Mouse (Mus musculus) midbrain, embryonic 16.5 days (tissue): ENCODE data around the gene Arid1b. TPM values are rescaled to one million over a fixed set of nuclear protein-coding genes. Genes with fewer than 3 reads are reported as not detected.

Experiments
- ATAC-seq: fragments of 200-750 bp; cut with Nextera tagmentation; 2 replicates; pipeline ENCODE4 v1.8.0; 2017; ENCODE audit warnings: moderate TSS enrichment
- H3K27ac ChIP-seq: fragments of 300-500 bp; sonication (generic); 2 replicates; pipeline ENCODE4 v1.5.1; 2014; ENCODE audit warnings: mild to moderate bottlenecking, low read length, mixed read lengths
- H3K27me3 ChIP-seq: fragments of 300-500 bp; sonication (generic); 2 replicates; pipeline ENCODE4 v1.6.1; 2014; ENCODE audit warnings: low read depth, low read length, mixed read lengths; ENCODE audit not compliant: control insufficient read depth, insufficient read depth
- H3K36me3 ChIP-seq: fragments of 300-500 bp; sonication (generic); 2 replicates; pipeline ENCODE4 v1.6.1; 2014; ENCODE audit warnings: mild to moderate bottlenecking, low read length, moderate library complexity, mixed read lengths; ENCODE audit not compliant: control insufficient read depth, insufficient read depth
- H3K4me1 ChIP-seq: fragments of 300-500 bp; sonication (generic); 2 replicates; pipeline ENCODE4 v1.6.1; 2014; ENCODE audit warnings: mild to moderate bottlenecking, low read length, mixed read lengths; ENCODE audit not compliant: control insufficient read depth, insufficient read depth
- H3K4me2 ChIP-seq: fragments of 300-500 bp; sonication (generic); 2 replicates; pipeline ENCODE4 v1.6.1; 2014; ENCODE audit warnings: mild to moderate bottlenecking, low read length, mixed read lengths
- H3K4me3 ChIP-seq: fragments of 300-500 bp; sonication (generic); 2 replicates; pipeline ENCODE4 v1.5.1; 2014; ENCODE audit warnings: low read depth, mild to moderate bottlenecking, low read length, moderate library complexity, mixed read lengths
- H3K9ac ChIP-seq: fragments of 300-500 bp; sonication (generic); 2 replicates; pipeline ENCODE4 v1.6.1; 2014; ENCODE audit warnings: low read depth, low read length, mixed read lengths
- H3K9me3 ChIP-seq: fragments of 300-500 bp; sonication (generic); replicated peaks from 2 replicates; pipeline ENCODE4 v1.6.1; 2014; ENCODE audit warnings: mild to moderate bottlenecking, low read length, mixed read lengths; ENCODE audit not compliant: control insufficient read depth, poor library complexity, severe bottlenecking
- whole genome bisulfite sequencing: fragments of 180-500 bp; shearing (Covaris S2); extraction: QIAGEN DNeasy Blood & Tissue Kit; methylation state at CpG from one replicate; pipeline ENCODE4 v1.1.7; 2014; 5-methylcytosine and 5-hydroxymethylcytosine counted together
- polyA plus RNA-seq: library from polyadenylated mRNA; unstranded; fragments of >200 nt; fragmentation: Nextera tagmentation; extraction: Ambion mirVana; gene quantifications from 2 replicates; pipeline ENCODE4 v1.2.1, GENCODE M21; 2015

Arid1b gene
- polyA plus RNA-seq, 1 experiment from 2014 or later, result 13.1 TPM

GRCm38 (mm10) chr17:5098727-5099126, 104.6 kb downstream of the Arid1b start:
- Histone ChIP-seq H3K36me3 (no peaks in the 10 kb centered on the region), H3K9me3 (no peaks in the 10 kb centered on the region), H3K27ac (no peak overlapping the region), H3K27me3 (no peaks in the 10 kb centered on the region), H3K4me1 (peaks cover 15% of the 10 kb centered on the region; the same call in 1 of the 2 replicates), H3K9ac (no peak overlapping the region), H3K4me3 (no peak overlapping the region), H3K4me2 (no peak overlapping the region)
- ATAC-seq, result no peak
- 86% methylated on average over 7 of the region's 7 CpGs for WGBS

DNA sequence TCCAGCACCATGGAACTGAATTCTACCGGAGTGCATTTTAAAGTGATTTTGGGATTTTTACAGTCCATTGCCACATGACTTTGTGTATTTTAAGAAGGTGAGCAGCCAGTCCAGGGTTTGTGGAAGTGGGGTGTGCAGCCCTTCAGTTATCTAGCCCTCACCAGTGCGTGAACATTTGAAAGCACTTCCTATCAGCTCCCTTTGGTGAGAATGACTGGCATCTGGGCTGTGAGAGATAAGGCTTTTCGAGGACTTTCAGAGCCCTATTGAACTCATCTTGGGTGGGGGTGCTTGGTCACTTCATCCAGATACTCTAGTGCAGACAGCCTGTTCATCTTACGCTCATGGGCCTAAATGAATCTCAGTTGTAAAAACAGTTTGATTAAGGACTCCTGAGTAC, 105.1 kb downstream of the Arid1b start:
- Histone ChIP-seq H3K9me3 (no peaks in the 10 kb centered on the region), H3K27me3 (no peaks in the 10 kb centered on the region), H3K9ac (no peak overlapping the region), H3K27ac (no peak overlapping the region), H3K4me1 (peaks cover 15% of the 10 kb centered on the region; the same call in 1 of the 2 replicates), H3K4me2 (no peak overlapping the region), H3K4me3 (no peak overlapping the region), H3K36me3 (no peaks in the 10 kb centered on the region)
- 79% methylated on average over 4 of the region's 4 CpGs for WGBS
- no peak for ATAC-seq

- WGBS, result 59% methylated on average over 8 of the region's 8 CpGs
- Histone ChIP-seq H3K27me3 (no peaks in the 10 kb centered on the region), H3K4me1 (peaks cover 28% of the 10 kb centered on the region), H3K27ac (0 out of 2 replicates have a peak overlapping the region, but pooled peaks have one; percentile 5), H3K36me3 (no peaks in the 10 kb centered on the region), H3K9ac (no peak overlapping the region), H3K4me2 (no peak overlapping the region), H3K9me3 (no peaks in the 10 kb centered on the region), H3K4me3 (no peak overlapping the region)
- no peak for ATAC-seq
Observed at GRCm38 (mm10) chr17:5101157-5101556, 107.0 kb downstream of the Arid1b start.

- H3K9me3 ChIP-seq, result no peaks in the 10 kb centered on the region
- peaks cover 34% of the 10 kb centered on the region for H3K4me1 ChIP-seq
- H3K36me3 ChIP-seq, result no peaks in the 10 kb centered on the region
- H3K9ac ChIP-seq, result no peak overlapping the region
- no peaks in the 10 kb centered on the region for H3K27me3 ChIP-seq
- ATAC-seq, result no peak
- 19% methylated on average over 2 of the region's 2 CpGs for WGBS
- H3K27ac ChIP-seq, result 0 out of 2 replicates have a peak overlapping the region, but pooled peaks have one; percentile 18
- H3K4me2 ChIP-seq, result no peak overlapping the region
- no peak overlapping the region for H3K4me3 ChIP-seq
Observed at GRCm38 (mm10) chr17:5101887-5102286, 107.8 kb downstream of the Arid1b start.

DNA sequence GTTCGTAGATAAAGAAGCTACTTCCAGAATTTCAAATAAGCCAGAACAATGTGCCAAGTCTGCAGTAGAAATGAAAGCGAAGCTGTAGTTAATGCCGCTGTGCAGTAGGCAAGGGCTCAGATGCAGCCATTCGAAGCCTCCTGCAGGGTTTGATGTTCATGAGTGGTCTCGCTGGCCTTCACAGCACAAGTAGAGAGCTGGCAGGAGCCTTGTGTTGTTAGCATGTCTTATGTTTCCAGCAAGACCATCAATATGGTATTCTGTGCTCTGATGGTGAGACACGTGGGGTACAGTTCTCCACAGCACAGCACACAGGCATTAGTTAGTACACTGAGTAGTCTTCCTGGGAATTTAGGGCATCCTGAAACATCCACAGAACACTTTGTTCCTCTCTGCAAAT, 111.6 kb downstream of the Arid1b start:
- H3K36me3 ChIP-seq, result no peaks in the 10 kb centered on the region

DNA sequence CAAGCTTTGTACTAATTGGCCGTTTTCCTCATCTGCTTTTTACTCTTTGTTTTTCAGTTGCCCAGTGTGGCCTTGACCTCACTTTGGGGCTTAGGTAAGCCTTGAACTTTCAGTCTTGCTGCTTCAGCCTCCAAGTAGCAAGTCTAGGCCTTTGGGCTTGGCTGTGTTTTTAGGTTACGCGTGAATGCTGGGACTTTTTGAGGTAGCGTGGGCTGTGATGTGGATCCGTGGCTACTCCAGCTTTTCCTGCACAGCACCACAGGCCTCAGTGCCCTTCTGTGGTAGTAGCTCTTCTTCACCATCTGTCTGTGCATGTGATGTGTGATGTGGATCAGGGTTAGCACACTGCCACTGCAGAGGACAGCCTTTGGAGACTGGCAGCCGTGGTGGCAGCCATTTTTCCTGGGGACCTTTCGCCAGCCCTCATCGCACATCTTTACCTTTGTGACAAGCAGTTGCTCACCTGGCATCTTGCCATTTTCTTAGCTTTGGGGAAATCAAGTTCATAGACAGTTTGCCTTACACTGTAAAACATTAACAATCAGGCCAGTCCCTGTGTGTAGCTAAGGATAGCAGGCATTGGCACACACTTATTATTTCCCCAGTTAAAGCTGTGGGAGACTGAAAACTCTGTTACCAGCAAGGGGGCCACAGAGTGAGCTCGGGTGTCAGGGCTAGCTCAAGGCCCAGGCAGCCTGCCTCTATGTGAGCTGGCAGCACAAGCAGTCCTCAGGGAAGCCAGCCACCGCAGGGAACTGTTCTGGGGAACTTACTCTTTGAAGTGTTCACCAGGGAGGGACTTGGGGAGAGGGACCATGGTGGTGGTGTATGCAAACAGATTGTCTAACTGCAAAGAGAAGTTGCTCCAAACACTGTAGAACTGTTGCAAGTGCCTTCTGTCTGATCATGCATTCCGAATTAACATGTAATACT, 112.4 kb downstream of the Arid1b start:
- Histone ChIP-seq H3K27ac (0 out of 2 replicates have a peak overlapping the region, but pooled peaks have one; percentile 35), H3K9me3 (no peaks in the 10 kb centered on the region), H3K4me1 (peaks cover 43% of the 10 kb centered on the region), H3K36me3 (no peaks in the 10 kb centered on the region), H3K27me3 (no peaks in the 10 kb centered on the region), H3K4me2 (no peak overlapping the region), H3K4me3 (no peak overlapping the region), H3K9ac (no peak overlapping the region)
- WGBS, result 71% methylated on average over 11 of the region's 11 CpGs
- ATAC-seq, result no peak

More for the DNA sequence above, 111.6 kb downstream of the Arid1b start:
- Histone ChIP-seq H3K4me2 (no peak overlapping the region), H3K9ac (no peak overlapping the region), H3K27ac (0 out of 2 replicates have a peak overlapping the region, but pooled peaks have one; percentile 35), H3K9me3 (no peaks in the 10 kb centered on the region), H3K4me3 (no peak overlapping the region), H3K27me3 (no peaks in the 10 kb centered on the region), H3K4me1 (peaks cover 49% of the 10 kb centered on the region)
- no peak for ATAC-seq
- 23% methylated on average over 6 of the region's 6 CpGs for WGBS

DNA sequence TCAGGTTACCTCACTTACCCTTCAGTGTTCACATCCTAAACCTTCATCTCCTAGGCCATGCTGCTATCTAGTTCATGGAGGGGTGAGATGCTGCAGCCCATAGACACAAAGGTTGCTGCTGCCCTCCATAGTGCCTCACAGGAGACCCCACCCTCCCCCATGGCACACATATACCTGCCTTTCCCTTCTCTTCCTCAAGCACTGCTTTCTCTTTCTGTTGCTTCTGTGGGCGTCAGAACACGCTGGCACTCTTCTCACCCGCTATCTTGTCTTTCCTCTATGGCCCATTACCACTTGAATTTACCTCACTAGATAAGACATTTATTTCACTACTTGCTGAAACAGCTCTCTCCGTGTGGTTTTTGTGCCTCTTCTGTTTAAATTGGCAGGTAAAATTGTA, 113.4 kb downstream of the Arid1b start:
- Histone ChIP-seq H3K36me3 (no peaks in the 10 kb centered on the region), H3K27ac (no peak overlapping the region), H3K9ac (no peak overlapping the region), H3K4me3 (no peak overlapping the region), H3K9me3 (no peaks in the 10 kb centered on the region), H3K4me2 (no peak overlapping the region), H3K27me3 (no peaks in the 10 kb centered on the region), H3K4me1 (peaks cover 36% of the 10 kb centered on the region)
- 79% methylated on average over 4 of the region's 4 CpGs for WGBS
- ATAC-seq, result no peak

DNA sequence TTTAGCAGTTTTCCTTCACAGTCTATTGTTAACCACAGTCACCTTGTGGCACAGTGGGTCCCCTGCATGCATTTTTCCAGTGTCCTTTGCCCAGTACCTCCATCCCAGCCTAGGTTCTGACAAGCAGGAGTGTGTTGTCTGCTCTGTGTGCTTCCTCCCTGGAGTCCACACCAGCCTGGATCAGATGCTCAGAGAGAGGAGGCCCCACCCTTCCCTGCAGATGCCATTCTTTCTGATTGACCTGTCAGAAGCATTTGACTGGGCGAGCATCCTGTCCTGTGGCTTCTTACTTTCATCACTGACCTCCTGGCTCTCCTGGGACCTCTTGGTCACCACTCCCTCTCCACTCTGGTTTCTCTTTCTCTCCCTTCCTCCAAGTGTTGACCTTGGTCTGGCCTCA, 113.9 kb downstream of the Arid1b start:
- Histone ChIP-seq H3K36me3 (no peaks in the 10 kb centered on the region), H3K27me3 (no peaks in the 10 kb centered on the region), H3K4me1 (peaks cover 36% of the 10 kb centered on the region), H3K27ac (no peak overlapping the region), H3K4me2 (no peak overlapping the region), H3K9ac (no peak overlapping the region), H3K9me3 (no peaks in the 10 kb centered on the region), H3K4me3 (no peak overlapping the region)
- no peak for ATAC-seq
- whole genome bisulfite sequencing, result 87% methylated on average over 1 of the region's 1 CpGs

- Histone ChIP-seq H3K4me1 (peaks cover 40% of the 10 kb centered on the region), H3K4me3 (no peak overlapping the region), H3K27ac (no peak overlapping the region), H3K27me3 (no peaks in the 10 kb centered on the region), H3K9me3 (no peaks in the 10 kb centered on the region), H3K4me2 (no peak overlapping the region), H3K9ac (no peak overlapping the region), H3K36me3 (no peaks in the 10 kb centered on the region)
- ATAC-seq, result no peak
- 71% methylated on average over 2 of the region's 2 CpGs for WGBS
Observed at GRCm38 (mm10) chr17:5108546-5109142, 114.5 kb downstream of the Arid1b start.
